Mouse (Mus musculus) testis, postnatal 14 days (tissue): Measurements from ENCODE around the gene Rad1.
"Not testable (repeated sequence)": the region's sequence is repeated elsewhere in the genome, so short reads cannot be mapped to it uniquely, and the experiment has no call there.

Experiments
- DNase-seq: peaks from one replicate; pipeline ENCODE4 v3.0.0; 2021; ENCODE audit warnings: low spot score

Rad1 gene

DNA sequence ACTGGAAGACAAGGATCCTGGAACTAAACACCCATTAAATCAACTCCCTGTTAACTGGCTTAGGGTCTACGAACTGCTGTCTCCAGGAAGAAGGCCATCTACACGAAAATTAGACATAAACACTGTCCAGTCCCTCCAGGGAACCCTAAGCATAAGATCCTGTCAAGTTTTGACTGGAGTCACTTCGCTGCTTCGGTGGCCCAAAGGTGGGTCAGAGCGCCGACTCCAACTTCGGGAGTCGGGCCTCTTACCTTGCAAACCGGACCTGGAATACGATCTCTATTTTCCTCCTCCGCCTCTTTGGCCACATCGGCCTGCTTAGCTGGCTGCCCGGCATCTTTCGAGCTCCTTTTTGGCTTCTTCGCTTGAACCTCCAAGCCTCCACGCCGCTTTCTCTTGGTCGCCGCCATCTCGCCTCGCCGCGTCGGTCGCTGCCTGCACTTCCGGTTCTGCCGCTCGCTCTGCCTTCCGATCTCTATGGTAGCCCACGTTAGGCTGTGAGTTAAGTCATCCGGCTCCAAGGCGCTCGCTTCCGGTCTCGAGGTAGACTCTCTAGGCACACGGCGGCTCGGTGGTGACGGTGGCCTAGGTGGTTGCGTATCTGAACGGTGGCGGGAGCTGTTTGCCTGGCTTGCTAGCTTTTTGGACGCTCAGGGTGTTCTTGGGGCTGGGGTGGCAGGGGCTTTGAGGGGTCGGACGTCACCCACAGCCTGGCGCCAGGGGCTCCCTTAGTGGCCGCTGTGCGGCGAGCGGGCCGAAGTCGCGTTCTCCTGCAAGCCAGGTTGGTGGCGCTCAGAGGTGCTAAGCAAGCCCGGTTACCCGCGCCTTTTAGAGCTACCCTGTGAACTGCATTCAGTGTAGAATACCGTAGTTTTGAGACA lies at the start of gene Rad1, which contains the start of gene Brix1:
Gene Rad1, plus strand, starts transcription at position 535 of the 881 bp plus-strand sequence.
Gene Brix1, minus strand, starts transcription at position 464 of the 881 bp plus-strand sequence.
- DNase-seq = peak; percentile 95

DNA sequence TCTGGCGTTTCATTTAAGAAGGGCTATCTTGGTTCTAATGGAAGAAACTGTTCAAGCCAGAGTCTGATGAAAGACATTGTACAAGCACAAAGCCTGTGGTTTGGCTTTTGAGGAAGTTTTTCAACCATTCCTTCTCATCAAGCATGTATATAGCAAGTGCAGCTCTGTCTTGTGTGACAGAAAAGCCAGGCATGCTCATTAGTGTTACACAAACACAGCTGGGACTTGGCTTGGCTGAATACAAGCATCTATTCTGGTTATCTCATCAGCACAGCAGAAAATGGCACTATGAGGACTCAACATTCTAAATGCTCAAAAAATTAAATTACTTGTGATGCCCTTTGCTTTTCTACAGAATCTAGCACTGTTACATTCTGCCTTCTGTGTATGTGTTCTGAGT lies 48.9 kb upstream of the Rad1 start:
- no peak for DNase-seq

GRCm38 (mm10) chr15:10439963-10440362 lies 45.9 kb upstream of the Rad1 start:
- DNase-seq = no peak

GRCm38 (mm10) chr15:10441493-10441892 lies 44.3 kb upstream of the Rad1 start:
- no peak for DNase-seq

GRCm38 (mm10) chr15:10442275-10442674 lies 43.5 kb upstream of the Rad1 start:
- no peak for DNase-seq

- DNase-seq = no peak
Observed at GRCm38 (mm10) chr15:10447102-10447501, 38.7 kb upstream of the Rad1 start.

DNA sequence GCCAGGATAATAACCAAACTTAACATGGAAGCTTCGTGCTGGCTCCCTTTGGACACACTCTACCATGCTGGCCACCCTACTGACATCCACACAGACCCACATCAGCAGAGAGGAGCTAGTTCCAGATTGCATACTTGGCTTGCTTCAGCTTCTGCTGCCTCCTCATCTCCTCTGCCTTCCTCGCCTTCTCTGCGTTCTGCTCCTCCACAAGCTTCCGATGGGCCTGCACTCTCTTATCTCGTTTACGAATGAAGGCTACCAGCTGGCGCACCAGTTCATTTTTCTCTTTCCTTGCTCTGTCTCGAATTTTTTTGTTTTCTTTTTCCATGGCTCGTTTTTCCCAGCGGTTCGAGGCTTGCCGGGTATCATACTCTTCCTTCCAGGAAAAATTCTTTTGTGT lies 24.8 kb upstream of the Rad1 start:
- no peak for DNase-seq

DNA sequence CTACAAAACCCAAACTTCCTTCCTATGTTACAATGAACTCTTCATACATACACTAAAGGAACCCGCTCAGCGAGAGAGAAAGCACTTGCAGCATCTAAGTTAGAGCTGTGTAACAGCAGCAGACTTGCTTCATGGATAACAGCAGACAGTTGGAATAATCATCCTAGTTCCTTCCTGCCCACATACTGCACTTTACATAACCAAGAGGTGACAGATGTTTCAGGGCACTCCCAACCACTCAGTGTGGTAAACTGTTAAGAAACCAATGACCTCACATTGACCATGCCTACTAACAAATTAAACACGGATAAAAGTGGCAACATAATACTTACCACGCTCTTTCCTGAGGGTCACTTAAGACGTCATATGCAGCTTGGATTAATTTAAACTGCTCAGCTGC lies 22.3 kb upstream of the Rad1 start:
- DNase-seq = no peak

GRCm38 (mm10) chr15:10464678-10465077 lies 21.1 kb upstream of the Rad1 start:
- no peak for DNase-seq

- DNase-seq = no peak
Observed at GRCm38 (mm10) chr15:10468761-10469160, 17.1 kb upstream of the Rad1 start.

DNA sequence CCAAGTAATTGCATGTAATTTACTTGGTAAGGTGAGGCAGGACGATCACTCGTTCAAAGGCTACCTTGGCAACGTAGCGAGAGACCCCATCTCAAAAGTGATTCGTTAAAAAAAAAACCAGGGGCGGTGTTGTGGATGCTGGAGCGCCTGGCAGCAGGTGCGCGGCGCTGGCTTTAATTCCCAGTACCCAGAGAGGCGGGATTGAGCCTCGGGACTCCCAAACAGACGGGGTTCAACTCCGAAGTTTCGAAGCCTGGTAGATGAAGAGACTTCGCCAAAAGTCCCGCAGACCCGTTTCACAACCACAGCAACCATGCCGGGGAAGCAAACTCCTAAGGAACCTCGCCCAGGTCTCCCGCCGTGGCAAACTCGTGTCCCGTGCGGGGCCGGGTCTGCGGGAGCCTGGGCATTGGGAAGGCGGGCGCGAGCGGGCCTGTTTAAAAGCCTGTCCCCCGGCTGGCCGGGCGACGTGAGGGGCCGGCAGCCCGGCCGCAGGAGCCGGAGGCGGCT lies 16.1 kb upstream of the Rad1 start:
- peak; percentile 62 for DNase-seq

DNA sequence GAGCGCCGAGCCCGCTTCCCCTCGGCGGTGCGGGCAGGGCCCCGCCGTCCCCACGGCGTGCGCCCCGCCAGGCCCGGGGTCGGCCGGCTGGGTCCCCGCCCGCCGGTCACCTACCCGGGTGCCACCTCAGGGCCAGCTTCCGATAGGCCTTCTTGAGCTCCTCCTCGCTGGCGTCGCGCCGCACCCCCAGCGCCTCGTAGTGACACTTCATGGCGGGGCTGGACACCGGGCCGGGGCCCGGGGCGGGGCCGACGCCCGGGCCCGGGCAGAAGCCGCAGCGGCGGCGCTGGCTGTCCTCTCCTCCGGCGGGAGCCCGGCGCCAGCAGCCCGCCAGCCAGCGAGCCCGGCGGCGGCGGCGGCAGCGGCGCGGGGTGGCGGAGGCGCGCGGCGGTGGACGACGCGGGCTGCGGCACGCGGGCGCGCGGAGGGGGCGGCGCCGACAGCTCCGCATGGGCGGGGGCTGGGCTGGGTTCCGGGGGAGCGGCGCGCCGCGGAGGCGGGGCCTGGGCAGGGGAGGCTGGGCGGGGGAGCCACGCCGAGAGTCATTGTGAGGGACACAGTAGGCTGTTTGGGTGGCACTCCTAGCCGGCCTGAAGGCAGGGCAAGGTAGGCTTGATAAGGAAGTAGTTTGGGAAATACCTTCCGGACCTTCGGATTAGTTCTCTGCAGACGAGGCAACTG lies 15.5 kb upstream of the Rad1 start, which contains the start of gene Dnajc21:
Gene Dnajc21, minus strand, starts transcription at position 366 of the 681 bp plus-strand sequence.
- peak; percentile 84 for DNase-seq

GRCm38 (mm10) chr15:10470941-10471340 lies 14.9 kb upstream of the Rad1 start:
- DNase-seq = no peak

DNA sequence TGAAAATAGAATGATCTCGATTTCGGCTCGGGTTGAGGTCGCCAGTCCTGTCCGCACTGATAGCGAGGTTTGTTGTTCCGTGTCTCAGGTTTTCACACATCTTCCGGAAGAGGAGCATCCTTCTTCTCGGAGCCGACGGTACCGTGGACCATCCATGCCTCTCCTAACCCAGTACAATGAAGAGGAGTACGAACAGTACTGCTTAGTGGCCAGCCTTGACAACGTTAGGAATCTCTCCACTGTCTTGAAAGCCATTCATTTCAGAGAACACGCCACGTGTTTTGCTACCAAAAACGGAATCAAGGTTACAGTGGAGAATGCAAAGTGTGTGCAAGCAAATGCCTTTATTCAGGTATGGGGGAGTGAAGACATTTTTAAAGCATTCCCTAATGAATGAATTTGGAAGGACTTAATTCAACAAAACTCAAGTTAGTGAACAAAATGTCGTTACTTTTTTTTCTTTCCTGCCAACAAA lies 584 bp downstream of the Rad1 start:
- DNase-seq = no peak

DNA sequence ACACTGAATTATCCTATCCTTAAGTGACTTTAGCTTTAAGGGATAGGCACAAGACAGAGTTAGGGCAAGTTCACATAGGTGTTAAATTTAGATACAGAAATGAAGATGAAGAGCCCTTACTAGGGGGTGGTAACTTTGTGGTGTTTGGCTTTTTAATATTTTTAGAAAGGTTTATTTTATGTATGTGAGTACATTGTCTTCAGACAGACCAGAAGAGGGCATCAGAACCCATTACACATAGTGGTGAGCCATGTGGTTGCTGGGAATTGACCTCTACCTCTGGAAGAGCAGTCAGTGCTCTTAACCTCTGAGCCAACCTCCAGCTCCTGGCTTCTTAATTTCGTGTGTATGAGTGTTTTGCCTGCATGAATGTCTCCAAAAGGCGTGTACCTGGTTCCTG lies 1.4 kb downstream of the Rad1 start:
- DNase-seq = no peak

DNA sequence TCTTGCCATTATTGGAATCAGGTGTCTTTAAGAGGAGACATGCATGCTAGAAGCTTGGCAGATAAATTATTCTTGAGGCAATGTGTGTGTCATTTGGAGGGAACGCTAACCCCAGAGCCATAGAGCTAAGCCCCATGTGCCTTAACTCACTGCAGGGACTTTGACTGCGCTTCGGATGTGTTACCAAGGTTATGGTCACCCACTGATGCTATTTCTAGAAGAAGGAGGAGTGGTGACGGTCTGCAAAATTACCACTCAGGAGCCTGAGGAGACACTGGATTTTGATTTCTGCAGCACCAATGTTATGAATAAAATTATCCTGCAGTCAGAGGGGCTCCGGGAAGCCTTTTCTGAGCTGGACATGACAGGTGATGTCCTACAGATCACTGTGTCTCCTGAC lies 4.3 kb downstream of the Rad1 start:
- DNase-seq = no peak

DNA sequence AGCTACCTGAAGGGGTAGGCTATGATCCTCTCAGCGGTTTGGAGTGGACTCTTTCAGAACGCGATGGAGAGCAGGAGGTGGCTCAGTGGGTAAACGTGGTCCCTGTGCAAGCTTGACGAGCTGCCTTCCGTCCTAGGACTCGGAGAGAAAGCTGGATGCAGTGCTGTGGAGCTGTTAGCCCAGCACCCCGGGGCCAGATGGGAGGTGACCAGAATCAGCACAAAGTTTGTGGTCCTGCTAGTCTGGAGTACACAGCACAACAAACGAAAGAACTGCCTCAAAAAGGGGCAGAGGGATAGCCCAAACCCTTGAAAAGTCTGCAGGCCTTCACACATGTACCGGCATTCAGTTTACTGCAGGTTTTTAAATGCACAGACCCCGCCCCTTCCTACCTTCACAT lies 10.1 kb downstream of the Rad1 start:
- DNase-seq = no peak

- not testable (repeated sequence) for DNase-seq
Observed at GRCm38 (mm10) chr15:10496696-10497095, 10.9 kb downstream of the Rad1 start.

- no peak for DNase-seq
Observed at GRCm38 (mm10) chr15:10499593-10499992, 13.8 kb downstream of the Rad1 start.

DNA sequence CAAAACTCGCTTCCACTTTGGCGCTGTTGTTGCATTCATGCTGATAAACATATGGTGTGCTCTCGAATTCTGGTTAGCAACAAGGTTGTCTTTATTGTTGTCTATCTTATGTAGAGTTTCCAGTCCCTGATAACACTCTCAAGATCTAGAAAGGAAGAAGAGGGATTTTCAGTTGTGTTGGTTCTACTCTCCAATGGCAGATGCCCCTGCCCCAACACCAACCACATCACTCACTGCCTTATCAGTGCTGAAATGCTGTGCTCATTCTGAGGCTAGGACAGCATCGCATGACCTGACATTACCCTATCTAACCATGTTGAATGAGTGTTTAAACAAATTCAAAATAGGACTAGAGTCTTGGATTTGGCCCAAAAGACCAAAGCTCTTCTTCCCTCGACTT lies 14.2 kb downstream of the Rad1 start:
- no peak for DNase-seq

DNA sequence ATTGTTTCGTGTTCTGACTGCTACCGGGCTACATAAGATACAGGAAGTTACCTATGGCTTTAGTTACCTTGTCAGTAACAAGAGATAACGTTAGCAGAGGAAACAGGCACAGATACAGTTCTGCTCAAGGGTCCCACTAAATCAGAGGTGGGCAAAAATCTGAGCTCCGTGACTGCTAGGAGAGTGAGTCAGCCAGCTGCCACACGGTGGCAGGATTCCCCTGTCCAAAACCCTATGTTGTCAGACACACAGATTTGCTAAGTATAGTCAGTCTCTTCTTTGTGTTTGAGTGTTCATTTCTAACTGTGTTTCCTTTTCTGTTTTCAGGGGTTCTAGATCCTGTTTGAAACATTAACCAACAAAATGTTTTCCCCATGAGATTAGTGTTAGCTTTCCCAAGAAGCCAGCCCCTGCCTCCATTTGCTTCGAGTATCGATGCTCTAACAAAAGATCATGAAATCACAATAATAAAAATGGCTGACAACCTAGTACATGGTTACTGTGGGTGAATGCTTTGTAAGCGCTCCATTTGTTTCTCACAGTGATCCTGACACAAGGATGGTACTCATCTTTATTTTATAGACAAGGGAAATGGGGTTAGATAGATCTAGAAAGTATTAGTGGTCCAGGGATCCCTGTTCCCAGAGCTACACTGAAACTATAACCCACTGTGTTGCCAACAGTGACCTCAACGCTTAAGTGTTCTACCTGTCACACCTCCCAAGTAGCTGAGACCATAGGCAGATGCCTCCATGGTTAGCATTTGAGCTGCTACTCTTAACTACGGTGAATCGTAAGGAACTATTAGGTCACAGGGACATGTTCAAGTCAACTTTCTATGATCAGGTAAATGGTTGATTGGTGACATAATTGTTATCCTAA lies 15.3 kb downstream of the Rad1 start:
- DNase-seq = no peak

DNA sequence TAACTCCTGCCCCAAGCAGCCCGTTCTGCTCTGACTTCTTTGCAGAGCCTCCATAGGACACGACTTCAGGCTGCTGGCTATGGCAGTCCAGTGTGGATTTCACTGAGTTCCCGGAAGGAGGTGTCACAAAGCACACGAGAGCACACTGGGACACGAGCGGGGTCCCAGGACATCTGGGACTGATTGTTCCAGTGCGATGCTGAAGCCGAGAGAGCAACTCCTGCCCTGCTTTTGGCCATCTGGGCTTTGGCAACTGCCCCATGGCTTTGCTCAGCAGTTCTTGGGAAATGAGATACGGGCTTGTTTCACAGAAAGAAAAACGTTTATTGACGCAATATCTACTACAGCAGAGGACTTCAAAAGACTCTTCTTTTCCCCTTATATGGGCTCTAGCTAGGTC lies 20.3 kb downstream of the Rad1 start:
- peak; percentile 25 for DNase-seq
